Mouse (Mus musculus): ENCODE results near the gene Gm20547.

- no peak for TF ChIP-seq ZNF384 (IDR thresholded peaks at IDR 0.05; ENCODE audit: low read depth, low read length)
- TF ChIP-seq ZC3H11A (IDR thresholded peaks at IDR 0.05; ENCODE audit: borderline replicate concordance, low read depth, low read length) = no peak
- TF ChIP-seq HCFC1 (IDR thresholded peaks at IDR 0.05; ENCODE audit: borderline replicate concordance, insufficient read depth, low read length) = no peak
Observed at GRCm38 (mm10) chr17:34902895-34903294, 21.1 kb upstream of the Gm20547 start.
